Mouse (Mus musculus): ENCODE data around the gene Gm20388. TPM values are rescaled to one million over a fixed set of nuclear protein-coding genes. Genes with fewer than 3 reads are reported as not detected.

The Gm20388 gene
- polyA plus RNA-seq, 1 experiment from 2014 or later = 4.4 TPM

GRCm38 (mm10) chr8:120001712-120002111 lies 91.1 kb downstream of the Gm20388 start:
- no peak for ATAC-seq
- Histone ChIP-seq H3K9me3 (no peaks in the 10 kb centered on the region), H3K4me3 (replicated peaks) (no peak overlapping the region), H3K27me3 (no peaks in the 10 kb centered on the region), H3K4me1 (replicated peaks) (peaks cover 5% of the 10 kb centered on the region; the same call in 1 of the 2 replicates), H3K36me3 (no peaks in the 10 kb centered on the region), H3K9ac (replicated peaks) (no peak overlapping the region), H3K4me2 (replicated peaks) (no peak overlapping the region), H3K27ac (no peak overlapping the region)
- WGBS = 62% methylated on average over 7 of the region's 7 CpGs

- Histone ChIP-seq H3K27ac (no peak overlapping the region), H3K4me2 (replicated peaks) (no peak overlapping the region), H3K9me3 (no peaks in the 10 kb centered on the region), H3K9ac (replicated peaks) (no peak overlapping the region), H3K4me3 (replicated peaks) (no peak overlapping the region), H3K4me1 (replicated peaks) (peaks cover 5% of the 10 kb centered on the region; the same call in 1 of the 2 replicates), H3K36me3 (no peaks in the 10 kb centered on the region), H3K27me3 (no peaks in the 10 kb centered on the region)
- no peak for ATAC-seq
- WGBS = 54% methylated on average over 9 of the region's 9 CpGs
Measured at GRCm38 (mm10) chr8:120002348-120002747, 91.7 kb downstream of the Gm20388 start.

- no peak overlapping the region for H3K27ac ChIP-seq
- H3K36me3 ChIP-seq = no peaks in the 10 kb centered on the region
- H3K9ac ChIP-seq (replicated peaks) = no peak overlapping the region
- H3K4me2 ChIP-seq (replicated peaks) = no peak overlapping the region
- whole genome bisulfite sequencing = 47% methylated on average over 14 of the region's 14 CpGs
- no peak overlapping the region for H3K4me3 ChIP-seq (replicated peaks)
- peak; percentile 43; the same call in 1 of the 2 replicates for ATAC-seq
- no peaks in the 10 kb centered on the region for H3K9me3 ChIP-seq
- H3K4me1 ChIP-seq (replicated peaks) = peaks cover 5% of the 10 kb centered on the region; the same call in 1 of the 2 replicates
- H3K27me3 ChIP-seq = no peaks in the 10 kb centered on the region
Measured at GRCm38 (mm10) chr8:120004154-120004702, 93.6 kb downstream of the Gm20388 start.

GRCm38 (mm10) chr8:120004705-120005381 lies 94.2 kb downstream of the Gm20388 start:
- 49% methylated on average over 2 of the region's 2 CpGs for WGBS
- H3K27ac ChIP-seq = no peak overlapping the region

GRCm38 (mm10) chr8:120006645-120007160 lies 96.1 kb downstream of the Gm20388 start:
- WGBS = 43% methylated on average over 9 of the region's 9 CpGs
- Histone ChIP-seq H3K27ac (no peak overlapping the region), H3K9me3 (no peaks in the 10 kb centered on the region), H3K4me3 (replicated peaks) (no peak overlapping the region), H3K27me3 (peaks cover 3% of the 10 kb centered on the region; the same call in 1 of the 2 replicates), H3K4me2 (replicated peaks) (no peak overlapping the region), H3K9ac (replicated peaks) (no peak overlapping the region), H3K4me1 (replicated peaks) (peaks cover 5% of the 10 kb centered on the region; the same call in 1 of the 2 replicates), H3K36me3 (no peaks in the 10 kb centered on the region)
- no peak for ATAC-seq

More at GRCm38 (mm10) chr8:120004705-120005381, 94.2 kb downstream of the Gm20388 start:
- Histone ChIP-seq H3K27me3 (no peaks in the 10 kb centered on the region), H3K36me3 (no peaks in the 10 kb centered on the region), H3K9ac (replicated peaks) (no peak overlapping the region), H3K4me3 (replicated peaks) (no peak overlapping the region), H3K9me3 (no peaks in the 10 kb centered on the region), H3K4me1 (replicated peaks) (peaks cover 5% of the 10 kb centered on the region; the same call in 1 of the 2 replicates), H3K4me2 (replicated peaks) (no peak overlapping the region)
- no peak for ATAC-seq

- Histone ChIP-seq H3K4me1 (replicated peaks) (peaks cover 5% of the 10 kb centered on the region; the same call in 1 of the 2 replicates), H3K4me2 (replicated peaks) (no peak overlapping the region), H3K9ac (replicated peaks) (no peak overlapping the region), H3K9me3 (no peaks in the 10 kb centered on the region), H3K27ac (no peak overlapping the region), H3K4me3 (replicated peaks) (no peak overlapping the region), H3K36me3 (no peaks in the 10 kb centered on the region), H3K27me3 (peaks cover 3% of the 10 kb centered on the region; the same call in 1 of the 2 replicates)
- WGBS = 82% methylated on average over 9 of the region's 9 CpGs
- ATAC-seq = no peak
Measured at GRCm38 (mm10) chr8:120007178-120007577, 96.5 kb downstream of the Gm20388 start.

GRCm38 (mm10) chr8:120009284-120009683 lies 98.6 kb downstream of the Gm20388 start:
- Histone ChIP-seq H3K4me1 (replicated peaks) (peaks cover 5% of the 10 kb centered on the region; the same call in 1 of the 2 replicates), H3K9ac (replicated peaks) (no peak overlapping the region), H3K27ac (no peak overlapping the region), H3K9me3 (no peaks in the 10 kb centered on the region), H3K27me3 (peaks cover 3% of the 10 kb centered on the region; the same call in 1 of the 2 replicates), H3K4me2 (replicated peaks) (no peak overlapping the region), H3K36me3 (no peaks in the 10 kb centered on the region), H3K4me3 (replicated peaks) (no peak overlapping the region)
- WGBS = 71% methylated on average over 6 of the region's 6 CpGs
- ATAC-seq = no peak

GRCm38 (mm10) chr8:120012491-120012890 lies 101.8 kb downstream of the Gm20388 start:
- peaks cover 4% of the 10 kb centered on the region; the same call in 1 of the 2 replicates for H3K4me1 ChIP-seq (replicated peaks)
- no peak; the same call in 1 of the 2 replicates for ATAC-seq
- no peak overlapping the region for H3K4me2 ChIP-seq (replicated peaks)
- no peak overlapping the region for H3K4me3 ChIP-seq (replicated peaks)
- no peaks in the 10 kb centered on the region for H3K36me3 ChIP-seq
- no peak overlapping the region for H3K27ac ChIP-seq
- WGBS = 91% methylated on average over 8 of the region's 8 CpGs
- H3K27me3 ChIP-seq = peaks cover 3% of the 10 kb centered on the region; the same call in 1 of the 2 replicates
- H3K9me3 ChIP-seq = no peaks in the 10 kb centered on the region
- no peak overlapping the region for H3K9ac ChIP-seq (replicated peaks)

- 28% methylated on average over 9 of the region's 9 CpGs for WGBS
- Histone ChIP-seq H3K4me1 (replicated peaks) (peaks cover 4% of the 10 kb centered on the region; the same call in 1 of the 2 replicates), H3K4me3 (replicated peaks) (no peak overlapping the region), H3K27me3 (peaks cover 3% of the 10 kb centered on the region; the same call in 1 of the 2 replicates), H3K9ac (replicated peaks) (no peak overlapping the region), H3K36me3 (no peaks in the 10 kb centered on the region), H3K4me2 (replicated peaks) (no peak overlapping the region), H3K9me3 (no peaks in the 10 kb centered on the region), H3K27ac (no peak overlapping the region)
- no peak for ATAC-seq
Measured at GRCm38 (mm10) chr8:120012927-120013326, 102.3 kb downstream of the Gm20388 start.

- no peak for ATAC-seq
- 81% methylated on average over 15 of the region's 15 CpGs for WGBS
- Histone ChIP-seq H3K27ac (no peak overlapping the region), H3K9me3 (no peaks in the 10 kb centered on the region), H3K4me3 (replicated peaks) (no peak overlapping the region), H3K9ac (replicated peaks) (no peak overlapping the region), H3K36me3 (no peaks in the 10 kb centered on the region), H3K4me2 (replicated peaks) (no peak overlapping the region), H3K4me1 (replicated peaks) (peaks cover 10% of the 10 kb centered on the region; the same call in 1 of the 2 replicates), H3K27me3 (peaks cover 3% of the 10 kb centered on the region; the same call in 1 of the 2 replicates)
Measured at GRCm38 (mm10) chr8:120014267-120015023, 103.8 kb downstream of the Gm20388 start.

GRCm38 (mm10) chr8:120015916-120016315 lies 105.3 kb downstream of the Gm20388 start:
- WGBS = 91% methylated on average over 8 of the region's 8 CpGs
- Histone ChIP-seq H3K27ac (no peak overlapping the region), H3K27me3 (no peaks in the 10 kb centered on the region), H3K36me3 (no peaks in the 10 kb centered on the region), H3K4me3 (replicated peaks) (no peak overlapping the region), H3K9me3 (no peaks in the 10 kb centered on the region), H3K4me1 (replicated peaks) (peaks cover 17% of the 10 kb centered on the region; the same call in 1 of the 2 replicates), H3K4me2 (replicated peaks) (no peak overlapping the region), H3K9ac (replicated peaks) (no peak overlapping the region)
- ATAC-seq = no peak

Measured in midbrain, embryonic 13.5 days (tissue).